Mouse (Mus musculus): ENCODE data around the gene Cyp3a16.
"Not testable (repeated sequence)": the region's sequence is repeated elsewhere in the genome, so short reads cannot be mapped to it uniquely, and the experiment has no call there.

Gene Cyp3a16

GRCm38 (mm10) chr5:145469623-145470022 is at the start of gene Cyp3a16:
Gene Cyp3a16, minus strand, starts transcription at chr5:145469723.
- not testable (repeated sequence) for DNase-seq (ENCODE audit: low read depth, low spot score); H3K36me3 ChIP-seq (ENCODE audit: control insufficient read depth, insufficient read depth, low read length, poor library complexity, severe bottlenecking); H3K27me3 ChIP-seq (ENCODE audit: control insufficient read depth, insufficient read depth, low read length, poor library complexity, severe bottlenecking)

DNA sequence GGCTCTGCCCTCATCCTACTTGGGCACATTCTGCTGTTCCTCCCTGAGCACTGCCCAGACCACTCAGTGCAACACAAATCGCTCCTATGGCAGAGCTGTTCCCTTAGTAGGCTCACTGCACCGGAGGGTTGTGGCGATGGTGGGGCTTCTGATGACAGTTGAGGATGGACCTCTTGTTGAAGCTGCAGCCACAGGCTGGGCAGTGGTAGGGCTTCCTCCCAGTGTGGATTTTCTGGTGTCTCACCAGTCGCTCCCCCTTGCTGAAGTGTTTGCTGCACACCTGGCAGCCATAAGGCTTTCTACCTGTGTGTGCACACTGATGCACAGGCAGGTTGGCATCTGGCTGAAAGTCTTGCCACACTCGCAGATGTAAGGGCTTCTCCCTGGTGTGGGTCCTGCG is 20.8 kb upstream of the Cyp3a16 start:
- H3K27me3 ChIP-seq (ENCODE audit: control insufficient read depth, insufficient read depth, low read length, poor library complexity, severe bottlenecking): no peaks in the 10 kb centered on the region
- H3K36me3 ChIP-seq (ENCODE audit: control insufficient read depth, insufficient read depth, low read length, poor library complexity, severe bottlenecking): no peaks in the 10 kb centered on the region
- DNase-seq (ENCODE audit: low read depth, low spot score): no peak

- H3K36me3 ChIP-seq (ENCODE audit: control insufficient read depth, insufficient read depth, low read length, poor library complexity, severe bottlenecking): no peaks in the 10 kb centered on the region
- H3K27me3 ChIP-seq (ENCODE audit: control insufficient read depth, insufficient read depth, low read length, poor library complexity, severe bottlenecking): no peaks in the 10 kb centered on the region
- no peak for DNase-seq (ENCODE audit: low read depth, low spot score)
Measured at GRCm38 (mm10) chr5:145464304-145465088, 5.0 kb downstream of the Cyp3a16 start.

DNA sequence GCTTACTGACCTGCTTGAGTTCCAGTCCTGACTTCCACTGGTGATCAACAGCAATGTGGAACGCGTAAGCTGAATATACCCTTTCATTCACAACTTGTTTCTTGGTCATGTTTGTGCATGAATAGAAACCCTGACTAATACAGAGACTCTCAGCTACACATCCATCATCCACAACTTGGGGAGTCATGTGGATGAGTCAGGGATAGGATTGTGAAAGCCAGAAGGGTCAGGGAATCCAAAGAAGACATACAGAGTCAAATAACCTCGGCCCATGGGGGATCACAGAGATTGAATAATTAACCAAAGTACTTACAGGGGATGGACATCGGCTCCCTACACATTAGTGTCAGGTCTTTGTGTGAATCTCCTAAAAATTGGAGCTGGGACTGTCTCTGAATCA is 7.2 kb downstream of the Cyp3a16 start:
- DNase-seq (ENCODE audit: low read depth, low spot score): no peak
- no peaks in the 10 kb centered on the region for H3K27me3 ChIP-seq (ENCODE audit: control insufficient read depth, insufficient read depth, low read length, poor library complexity, severe bottlenecking)
- no peaks in the 10 kb centered on the region for H3K36me3 ChIP-seq (ENCODE audit: control insufficient read depth, insufficient read depth, low read length, poor library complexity, severe bottlenecking)

- H3K36me3 ChIP-seq (ENCODE audit: control insufficient read depth, insufficient read depth, low read length, poor library complexity, severe bottlenecking): no peaks in the 10 kb centered on the region
- no peak for DNase-seq (ENCODE audit: low read depth, low spot score)
- H3K27me3 ChIP-seq (ENCODE audit: control insufficient read depth, insufficient read depth, low read length, poor library complexity, severe bottlenecking): no peaks in the 10 kb centered on the region
Measured at GRCm38 (mm10) chr5:145454389-145454788, 15.1 kb downstream of the Cyp3a16 start.

GRCm38 (mm10) chr5:145433688-145434087 is 35.8 kb downstream of the Cyp3a16 start:
- no peaks in the 10 kb centered on the region for H3K27me3 ChIP-seq (ENCODE audit: control insufficient read depth, insufficient read depth, low read length, poor library complexity, severe bottlenecking)
- H3K36me3 ChIP-seq (ENCODE audit: control insufficient read depth, insufficient read depth, low read length, poor library complexity, severe bottlenecking): no peaks in the 10 kb centered on the region
- no peak for DNase-seq (ENCODE audit: low read depth, low spot score)

GRCm38 (mm10) chr5:145431004-145431403 is 38.5 kb downstream of the Cyp3a16 start:
- Histone ChIP-seq H3K36me3 (ENCODE audit: control insufficient read depth, insufficient read depth, low read length, poor library complexity, severe bottlenecking) (no peaks in the 10 kb centered on the region), H3K27me3 (ENCODE audit: control insufficient read depth, insufficient read depth, low read length, poor library complexity, severe bottlenecking) (no peaks in the 10 kb centered on the region)
- DNase-seq (ENCODE audit: low read depth, low spot score): no peak

DNA sequence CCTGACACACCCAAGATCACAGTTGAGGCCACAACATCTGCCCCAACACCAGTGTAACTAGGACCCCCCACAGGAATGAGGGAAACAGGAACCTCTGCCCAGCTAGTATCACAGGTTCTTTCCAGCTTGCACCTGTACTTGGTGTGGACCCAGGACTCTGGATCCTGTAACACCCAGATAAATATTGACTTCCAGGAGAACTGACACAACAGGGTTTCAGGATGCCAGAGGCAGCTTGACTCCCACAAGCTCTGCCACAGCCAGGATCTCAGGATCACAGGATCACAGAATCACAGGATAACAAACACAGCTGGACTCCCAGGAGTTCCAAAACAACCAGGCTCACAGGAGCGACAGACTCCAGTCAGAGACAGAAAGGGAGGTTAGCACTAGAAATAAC is 47.2 kb downstream of the Cyp3a16 start:
- no peaks in the 10 kb centered on the region for H3K27me3 ChIP-seq (ENCODE audit: control insufficient read depth, insufficient read depth, low read length, poor library complexity, severe bottlenecking)
- no peak for DNase-seq (ENCODE audit: low read depth, low spot score)
- H3K36me3 ChIP-seq (ENCODE audit: control insufficient read depth, insufficient read depth, low read length, poor library complexity, severe bottlenecking): no peaks in the 10 kb centered on the region

DNA sequence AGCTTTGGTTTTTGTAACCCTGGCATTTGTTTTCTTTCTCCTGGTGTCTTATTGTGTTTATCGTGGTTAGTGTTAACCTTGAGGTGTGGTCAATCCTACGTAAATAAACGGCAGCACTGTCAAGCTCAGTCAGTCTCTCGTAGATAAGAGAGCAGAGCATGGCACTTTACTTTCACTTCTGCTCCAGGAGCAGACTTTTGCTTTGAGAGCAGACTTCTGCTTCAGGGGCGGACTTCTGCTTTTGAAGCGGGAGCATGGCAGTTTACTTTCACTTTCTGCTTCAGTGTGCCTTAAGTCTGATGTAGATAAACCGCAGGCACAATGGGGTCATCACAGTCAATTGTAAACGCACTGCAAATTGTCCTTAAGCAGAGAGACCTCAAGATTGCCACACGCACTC is 54.1 kb downstream of the Cyp3a16 start:
- H3K27me3 ChIP-seq (ENCODE audit: control insufficient read depth, insufficient read depth, low read length, poor library complexity, severe bottlenecking); H3K36me3 ChIP-seq (ENCODE audit: control insufficient read depth, insufficient read depth, low read length, poor library complexity, severe bottlenecking); DNase-seq (ENCODE audit: low read depth, low spot score): not testable (repeated sequence)

All from splenic B cell, adult 2 months (primary cell).